Mouse (Mus musculus) midbrain, embryonic 10.5 days (tissue): Measurements from ENCODE around the gene Slc12a3. TPM values are rescaled to one million over a fixed set of nuclear protein-coding genes. Genes with fewer than 3 reads are reported as not detected.

Experiments
- DNase-seq: peaks from one replicate; pipeline ENCODE4 v3.0.0-alpha.2; 2017; ENCODE audit warnings: low spot score
- H3K27ac ChIP-seq: fragments of 300-500 bp; sonication (generic); replicated peaks from 2 replicates; pipeline ENCODE4 v1.5.1; 2016; ENCODE audit warnings: mild to moderate bottlenecking
- H3K27me3 ChIP-seq: fragments of 300-500 bp; sonication (generic); 2 replicates; pipeline ENCODE4 v1.6.1; 2016; ENCODE audit warnings: low read depth, mild to moderate bottlenecking; ENCODE audit not compliant: poor library complexity, severe bottlenecking
- H3K36me3 ChIP-seq: fragments of 300-500 bp; sonication (generic); 2 replicates; pipeline ENCODE4 v1.6.1; 2016; ENCODE audit warnings: mild to moderate bottlenecking, moderate library complexity
- H3K4me1 ChIP-seq: fragments of 300-500 bp; sonication (generic); 2 replicates; pipeline ENCODE4 v1.6.1; 2016
- H3K4me3 ChIP-seq: fragments of 300-500 bp; sonication (generic); 2 replicates; pipeline ENCODE4 v1.5.1; 2016; ENCODE audit warnings: mild to moderate bottlenecking, moderate library complexity
- H3K9me3 ChIP-seq: fragments of 300-500 bp; sonication (generic); replicated peaks from 2 replicates; pipeline ENCODE4 v1.6.1; 2016; ENCODE audit warnings: mild to moderate bottlenecking
- WGBS: fragments of 180-500 bp; shearing (Covaris S2); methylation state at CpG from one replicate; pipeline ENCODE4 v1.1.7; 2016; 5-methylcytosine and 5-hydroxymethylcytosine counted together
- polyA plus RNA-seq: library from polyadenylated mRNA; unstranded; fragments of >200 nt; fragmentation: Nextera tagmentation; extraction: Ambion mirVana; gene quantifications from 2 replicates; pipeline ENCODE4 v1.2.1, GENCODE M21; 2016

The Slc12a3 gene
- polyA plus RNA-seq = not detected in 2 replicates

DNA sequence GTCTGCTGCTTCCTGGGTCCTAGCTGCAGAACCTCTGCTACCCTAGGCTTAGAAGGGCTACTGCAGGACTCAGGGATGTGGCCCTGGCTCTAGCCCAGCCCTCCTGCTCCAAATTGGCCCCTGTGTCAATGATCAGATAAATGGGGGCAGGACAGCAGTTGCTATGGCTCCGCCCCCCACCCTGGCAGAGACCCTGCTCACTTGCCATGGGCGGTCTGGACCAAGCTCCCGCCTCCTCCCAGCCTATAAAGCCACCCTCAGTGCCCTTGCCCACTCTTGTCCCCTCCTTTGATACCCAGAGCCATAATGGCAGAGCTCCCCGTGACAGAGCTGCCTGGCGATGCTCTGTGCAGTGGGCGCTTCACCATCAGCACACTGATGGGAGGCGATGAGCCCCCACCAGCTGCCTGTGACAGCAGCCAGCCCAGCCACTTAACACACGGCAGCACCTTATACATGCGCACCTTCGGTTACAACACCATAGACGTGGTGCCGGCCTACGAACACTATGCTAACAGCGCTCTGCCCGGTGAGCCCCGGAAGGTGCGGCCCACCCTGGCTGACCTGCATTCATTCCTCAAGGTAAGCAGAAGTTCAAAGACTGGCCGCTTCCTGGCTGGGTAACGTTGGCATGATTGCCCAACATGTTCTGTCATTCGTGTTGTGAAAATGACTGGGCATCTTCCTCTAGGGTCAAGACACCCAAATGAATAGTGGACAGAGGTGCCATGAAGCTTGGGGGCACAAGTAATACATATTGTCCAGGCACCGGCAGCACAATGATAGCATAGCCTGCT lies at the start of gene Slc12a3:
Slc12a3 (plus strand) TSS at position 270 of the 797 bp plus-strand sequence.
- no peaks in the 10 kb centered on the region for H3K9me3 ChIP-seq
- no peak within 1 kb of the TSS for H3K4me3 ChIP-seq
- H3K27me3 ChIP-seq = 0 out of 2 replicates have a peak, but pooled peaks cover 6% of the 10 kb centered on the region
- peaks cover under 1% of the 10 kb centered on the region; the same call in 1 of the 2 replicates for H3K4me1 ChIP-seq
- H3K36me3 ChIP-seq = no peaks in the 10 kb centered on the region
- 82% methylated on average over 21 of the region's 21 CpGs for WGBS
- no peak for DNase-seq
- H3K27ac ChIP-seq = no peak within 1 kb of the TSS

DNA sequence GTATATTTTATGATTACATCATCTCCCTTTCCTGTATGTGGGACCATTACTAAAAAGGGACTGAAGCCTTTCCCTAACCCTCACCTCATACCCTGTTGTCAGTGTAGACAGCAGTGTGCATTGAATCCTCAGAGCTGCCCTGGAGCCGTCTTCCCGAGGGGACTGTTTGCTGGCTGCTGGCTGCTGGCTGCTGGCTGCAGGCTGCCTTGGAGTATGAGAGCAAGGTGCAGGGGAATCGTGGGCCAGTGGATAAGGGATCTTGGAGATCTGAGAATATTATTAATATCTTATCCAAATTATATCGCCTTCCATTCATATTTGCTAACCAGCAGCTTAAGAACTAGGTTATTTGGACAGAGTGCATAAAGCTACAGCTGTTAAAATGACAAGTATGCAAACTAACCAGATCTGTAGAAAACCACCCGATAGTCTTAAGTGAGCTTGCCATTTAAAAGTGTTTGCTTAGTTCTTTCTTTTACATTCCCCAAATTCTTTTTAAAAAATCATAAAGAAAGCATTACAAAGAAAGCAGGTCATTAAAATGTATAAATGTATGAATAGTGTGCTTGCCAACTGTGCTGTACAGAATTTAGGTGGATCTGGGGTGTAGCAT lies 48.9 kb upstream of the Slc12a3 start:
- Histone ChIP-seq H3K4me3 (no peak overlapping the region), H3K4me1 (no peaks in the 10 kb centered on the region), H3K27ac (no peak overlapping the region), H3K27me3 (no peaks in the 10 kb centered on the region), H3K9me3 (no peaks in the 10 kb centered on the region), H3K36me3 (no peaks in the 10 kb centered on the region)
- 90% methylated on average over 5 of the region's 5 CpGs for WGBS
- no peak for DNase-seq

DNA sequence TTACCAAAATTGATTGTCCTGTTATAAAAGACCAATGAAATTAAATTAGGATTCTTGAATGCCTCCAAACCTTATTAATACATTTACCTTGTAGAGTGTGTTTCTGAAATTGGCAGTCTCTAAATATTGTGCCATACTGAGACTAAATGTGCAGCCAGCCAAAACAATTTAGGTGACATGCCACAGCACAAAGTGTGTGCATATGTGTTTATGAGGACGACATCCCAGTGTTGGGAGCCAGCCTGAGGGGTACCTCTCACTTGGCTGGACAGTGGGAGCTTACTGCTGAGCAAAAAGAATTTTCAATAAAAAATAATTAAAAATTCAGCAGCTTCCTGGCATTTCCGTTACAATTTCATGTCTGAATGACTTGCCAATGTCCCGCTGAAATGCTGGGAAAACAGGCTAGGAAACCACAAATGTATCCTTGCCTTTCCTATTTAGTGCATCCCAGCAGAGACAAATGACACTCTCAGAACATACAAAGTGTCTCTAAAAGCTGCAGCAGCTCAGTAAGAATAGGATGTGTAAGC lies 46.5 kb upstream of the Slc12a3 start:
- Histone ChIP-seq H3K27ac (no peak overlapping the region), H3K36me3 (no peaks in the 10 kb centered on the region), H3K4me3 (no peak overlapping the region), H3K27me3 (no peaks in the 10 kb centered on the region), H3K9me3 (no peaks in the 10 kb centered on the region), H3K4me1 (no peaks in the 10 kb centered on the region)
- no peak for DNase-seq
- WGBS = 97% methylated on average over 3 of the region's 3 CpGs

DNA sequence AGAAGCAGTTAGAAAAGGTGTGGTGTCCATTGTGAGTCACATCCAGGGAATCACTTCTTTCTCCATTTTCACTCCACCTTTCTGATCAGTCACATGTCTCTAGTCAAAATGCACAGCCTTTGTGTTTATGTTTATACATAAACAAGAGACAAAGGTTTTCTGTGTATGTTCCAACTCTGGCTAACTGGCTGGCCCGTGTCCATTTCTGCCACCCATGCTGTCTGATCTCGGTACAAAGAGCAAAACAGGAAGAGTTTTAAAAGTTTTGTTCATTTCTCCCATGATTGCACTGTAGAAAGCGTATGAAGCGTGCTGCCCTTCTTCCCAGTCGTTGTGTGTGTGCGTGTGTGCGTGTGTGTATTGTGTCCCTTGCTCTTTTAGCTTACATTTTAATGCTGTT lies 44.8 kb upstream of the Slc12a3 start:
- H3K4me3 ChIP-seq = no peak overlapping the region
- no peaks in the 10 kb centered on the region for H3K4me1 ChIP-seq
- no peaks in the 10 kb centered on the region for H3K36me3 ChIP-seq
- DNase-seq = no peak
- H3K9me3 ChIP-seq = no peaks in the 10 kb centered on the region
- H3K27me3 ChIP-seq = no peaks in the 10 kb centered on the region
- no peak overlapping the region for H3K27ac ChIP-seq
- WGBS = 94% methylated on average over 7 of the region's 7 CpGs

DNA sequence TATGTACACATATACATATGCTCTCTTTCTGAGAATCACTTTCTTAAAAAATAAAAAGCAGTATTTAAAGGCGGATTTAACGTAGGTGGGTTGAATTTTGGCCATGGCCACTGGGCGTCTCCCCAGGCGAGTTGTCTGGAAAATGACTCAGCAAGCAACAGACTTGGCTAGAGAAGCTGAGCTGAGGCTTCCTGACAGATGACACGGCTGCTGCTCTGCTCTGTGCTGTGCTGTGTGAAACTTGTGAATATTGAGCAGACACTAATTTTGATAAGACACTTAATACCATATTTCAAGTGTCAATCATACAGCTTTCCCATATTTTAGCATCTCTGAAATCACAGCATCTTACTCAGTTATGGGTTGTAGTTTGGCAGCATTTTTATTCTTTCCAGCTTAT lies 38.4 kb upstream of the Slc12a3 start:
- 91% methylated on average over 5 of the region's 5 CpGs for WGBS
- no peak for DNase-seq
- H3K27ac ChIP-seq = no peak overlapping the region

DNA sequence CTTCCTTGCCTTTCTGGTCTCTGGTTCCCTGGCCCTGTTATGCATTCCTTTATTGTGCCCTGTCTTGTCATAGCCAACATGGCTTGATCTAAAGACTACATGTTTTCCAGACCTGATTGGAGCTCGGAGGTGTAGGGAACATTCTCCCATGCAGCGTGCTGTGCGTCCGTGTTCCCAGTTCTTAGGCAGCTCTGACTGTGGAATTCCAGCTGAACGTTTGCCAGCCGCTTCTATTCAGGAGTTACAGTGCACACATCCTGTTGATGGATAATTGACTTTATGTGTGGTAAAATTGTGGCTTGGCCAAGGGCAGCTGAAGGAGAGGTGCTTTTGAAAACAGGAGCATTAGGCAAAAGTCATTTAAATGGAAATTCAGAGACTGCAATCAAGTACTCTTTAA lies 36.9 kb upstream of the Slc12a3 start:
- no peak overlapping the region for H3K27ac ChIP-seq
- no peaks in the 10 kb centered on the region for H3K4me1 ChIP-seq
- peaks cover 32% of the 10 kb centered on the region for H3K36me3 ChIP-seq
- H3K4me3 ChIP-seq = no peak overlapping the region
- DNase-seq = no peak
- no peaks in the 10 kb centered on the region for H3K27me3 ChIP-seq
- H3K9me3 ChIP-seq = no peaks in the 10 kb centered on the region
- 94% methylated on average over 6 of the region's 6 CpGs for WGBS

More for the DNA sequence above, 38.4 kb upstream of the Slc12a3 start:
- Histone ChIP-seq H3K36me3 (peaks cover 23% of the 10 kb centered on the region), H3K4me3 (no peak overlapping the region), H3K4me1 (no peaks in the 10 kb centered on the region), H3K9me3 (no peaks in the 10 kb centered on the region), H3K27me3 (no peaks in the 10 kb centered on the region)

DNA sequence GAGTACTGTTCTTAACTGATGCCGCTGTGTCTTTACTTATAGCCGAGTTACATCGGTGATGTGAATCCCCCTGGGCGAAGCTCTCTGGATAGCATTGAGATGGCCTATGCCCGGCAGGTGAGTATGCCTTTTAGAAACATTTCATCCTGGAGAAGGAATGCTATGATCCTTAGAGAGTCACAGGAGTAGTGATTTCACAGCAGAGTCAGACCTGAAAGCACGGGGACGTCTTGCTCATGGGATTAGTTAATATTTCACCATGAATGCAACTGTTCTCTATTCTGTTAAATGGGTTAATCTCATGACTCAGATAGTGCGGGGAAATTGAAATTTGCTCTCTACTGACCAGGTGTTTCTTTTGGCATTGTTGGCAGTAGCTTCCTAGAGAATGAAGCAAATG lies 36.4 kb upstream of the Slc12a3 start:
- Histone ChIP-seq H3K9me3 (no peaks in the 10 kb centered on the region), H3K4me1 (no peaks in the 10 kb centered on the region), H3K4me3 (no peak overlapping the region), H3K36me3 (peaks cover 32% of the 10 kb centered on the region), H3K27me3 (no peaks in the 10 kb centered on the region), H3K27ac (no peak overlapping the region)
- no peak for DNase-seq
- WGBS = 97% methylated on average over 8 of the region's 8 CpGs

DNA sequence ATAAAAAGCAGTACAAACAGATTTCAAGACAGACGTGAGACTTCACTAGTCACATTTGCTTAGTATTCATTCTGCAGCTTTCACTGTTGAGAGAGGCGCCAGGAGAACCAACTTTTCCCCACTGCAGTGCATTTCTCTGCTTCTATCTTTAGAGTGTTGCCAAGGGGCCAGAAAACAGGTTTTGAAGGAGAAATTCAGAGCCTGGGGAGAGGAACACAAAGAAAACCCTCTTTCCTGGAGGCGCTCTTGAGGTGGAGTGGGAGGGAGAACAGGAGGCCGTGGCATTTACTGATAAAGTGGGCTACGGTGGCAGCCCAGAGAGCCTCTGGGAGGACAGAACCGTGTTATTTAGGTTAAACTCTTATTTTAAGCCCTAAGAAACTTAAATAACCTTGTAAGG lies 33.3 kb upstream of the Slc12a3 start:
- WGBS = 89% methylated on average over 6 of the region's 6 CpGs
- Histone ChIP-seq H3K27ac (no peak overlapping the region), H3K4me3 (no peak overlapping the region), H3K4me1 (no peaks in the 10 kb centered on the region), H3K27me3 (no peaks in the 10 kb centered on the region), H3K36me3 (peaks cover 35% of the 10 kb centered on the region), H3K9me3 (no peaks in the 10 kb centered on the region)
- no peak for DNase-seq

DNA sequence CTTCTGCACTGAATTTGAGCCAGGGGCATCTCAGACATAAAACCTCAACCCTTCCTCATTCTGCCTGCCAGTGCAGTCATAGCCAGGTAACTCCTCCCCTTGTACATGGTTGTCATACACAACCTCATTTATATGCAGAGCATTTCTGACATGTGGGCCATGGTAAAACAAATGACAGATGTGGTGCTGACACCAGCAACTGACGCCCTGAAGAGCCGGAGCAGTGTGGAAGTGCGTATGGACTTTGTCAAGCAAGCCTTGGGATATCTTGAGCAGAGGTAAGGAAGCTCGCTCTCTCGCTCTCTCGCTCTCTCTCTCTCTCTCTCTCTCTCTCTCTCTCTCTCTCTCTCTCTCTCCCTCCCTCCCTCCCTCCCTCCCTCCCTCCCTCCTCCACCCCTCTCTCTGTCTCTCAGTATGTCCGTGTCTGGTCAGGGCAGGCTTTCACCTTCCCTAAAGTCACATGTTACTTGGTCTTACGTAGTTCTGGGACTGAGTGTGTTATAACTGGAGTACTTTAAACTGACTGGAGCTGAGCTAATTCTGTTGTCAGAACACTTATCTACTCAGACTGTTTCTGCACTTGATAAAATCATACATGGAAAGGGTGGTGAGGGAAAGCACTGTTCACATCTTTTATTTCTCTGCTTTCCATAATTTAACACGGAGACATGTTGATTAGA lies 32.5 kb upstream of the Slc12a3 start:
- no peak overlapping the region for H3K4me3 ChIP-seq
- no peak for DNase-seq
- no peak overlapping the region for H3K27ac ChIP-seq
- no peaks in the 10 kb centered on the region for H3K4me1 ChIP-seq
- whole genome bisulfite sequencing = 88% methylated on average over 9 of the region's 9 CpGs
- H3K27me3 ChIP-seq = no peaks in the 10 kb centered on the region
- H3K36me3 ChIP-seq = peaks cover 42% of the 10 kb centered on the region
- H3K9me3 ChIP-seq = no peaks in the 10 kb centered on the region

DNA sequence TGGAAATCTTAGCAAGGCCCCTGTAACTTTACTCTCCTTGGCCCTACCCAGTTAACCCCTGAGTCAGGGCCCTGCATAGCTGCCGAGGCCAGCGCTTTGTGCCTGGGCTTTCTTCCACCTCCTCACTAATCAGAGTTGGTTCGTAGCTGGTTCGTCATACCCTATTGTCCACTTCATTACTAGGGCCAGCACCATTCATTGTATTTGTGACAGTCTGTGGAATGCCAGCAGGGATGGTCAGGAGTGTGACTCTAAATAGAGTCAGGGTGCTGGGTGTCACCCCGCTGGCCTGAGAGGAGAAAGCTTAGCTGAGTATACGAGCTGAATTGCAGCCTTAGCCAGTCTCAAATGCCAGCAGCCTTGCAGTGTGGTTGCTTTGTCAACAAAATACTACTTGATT lies 31.9 kb upstream of the Slc12a3 start:
- Histone ChIP-seq H3K27me3 (no peaks in the 10 kb centered on the region), H3K36me3 (peaks cover 49% of the 10 kb centered on the region), H3K4me3 (no peak overlapping the region), H3K4me1 (no peaks in the 10 kb centered on the region), H3K27ac (no peak overlapping the region), H3K9me3 (no peaks in the 10 kb centered on the region)
- DNase-seq = no peak
- WGBS = 71% methylated on average over 6 of the region's 6 CpGs

DNA sequence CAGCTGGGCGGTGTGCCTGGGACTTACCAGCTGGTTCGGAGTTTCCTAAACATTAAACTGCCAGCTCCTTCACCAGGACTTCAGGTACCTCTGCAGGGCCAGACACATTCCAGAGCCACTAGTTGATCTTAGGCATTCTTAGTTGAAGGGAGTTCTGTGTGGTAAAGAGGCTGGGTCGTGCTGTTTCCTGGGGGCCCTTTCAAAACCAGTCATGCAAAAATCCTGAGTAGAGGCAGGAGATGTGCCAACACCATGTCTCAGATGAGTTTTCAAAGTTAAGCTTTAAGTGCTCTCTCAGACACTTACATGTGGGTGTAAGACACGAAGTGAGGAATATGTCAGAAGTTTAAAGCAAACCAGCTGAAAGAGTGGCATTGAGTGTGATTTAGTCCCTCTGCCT lies 28.2 kb upstream of the Slc12a3 start:
- H3K27me3 ChIP-seq = no peaks in the 10 kb centered on the region
- H3K36me3 ChIP-seq = peaks cover 61% of the 10 kb centered on the region

DNA sequence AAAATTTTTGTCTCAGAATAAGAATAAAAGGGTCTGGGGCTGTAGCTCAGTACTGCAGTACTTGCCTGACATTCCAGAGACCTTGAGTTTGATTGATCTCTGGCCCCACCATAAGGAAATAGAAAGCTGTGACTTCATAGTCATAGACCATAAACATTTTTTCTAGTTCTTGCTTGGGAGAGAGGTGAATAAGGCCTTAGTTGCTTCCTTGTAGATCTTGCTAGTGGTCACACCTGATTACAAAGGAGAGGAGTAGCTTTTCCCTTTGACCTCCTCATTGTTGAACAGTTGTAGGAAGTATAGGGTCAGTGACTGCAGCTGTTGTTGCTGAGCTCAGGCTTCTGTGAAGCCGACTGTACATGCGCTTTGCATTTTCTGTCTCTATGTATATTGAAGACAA lies 24.6 kb upstream of the Slc12a3 start:
- Histone ChIP-seq H3K27ac (no peak overlapping the region), H3K4me1 (no peaks in the 10 kb centered on the region), H3K4me3 (no peak overlapping the region), H3K36me3 (peaks cover 85% of the 10 kb centered on the region), H3K27me3 (no peaks in the 10 kb centered on the region), H3K9me3 (no peaks in the 10 kb centered on the region)
- DNase-seq = no peak
- 100% methylated on average over 2 of the region's 2 CpGs for whole genome bisulfite sequencing

More for the DNA sequence above, 28.2 kb upstream of the Slc12a3 start:
- Histone ChIP-seq H3K27ac (no peak overlapping the region), H3K4me3 (no peak overlapping the region), H3K4me1 (no peaks in the 10 kb centered on the region), H3K9me3 (no peaks in the 10 kb centered on the region)
- WGBS = 76% methylated on average over 4 of the region's 4 CpGs
- no peak for DNase-seq
